23 mouse cellular contexts compared by ENCODE assay signal in the genomic region with DNA sequence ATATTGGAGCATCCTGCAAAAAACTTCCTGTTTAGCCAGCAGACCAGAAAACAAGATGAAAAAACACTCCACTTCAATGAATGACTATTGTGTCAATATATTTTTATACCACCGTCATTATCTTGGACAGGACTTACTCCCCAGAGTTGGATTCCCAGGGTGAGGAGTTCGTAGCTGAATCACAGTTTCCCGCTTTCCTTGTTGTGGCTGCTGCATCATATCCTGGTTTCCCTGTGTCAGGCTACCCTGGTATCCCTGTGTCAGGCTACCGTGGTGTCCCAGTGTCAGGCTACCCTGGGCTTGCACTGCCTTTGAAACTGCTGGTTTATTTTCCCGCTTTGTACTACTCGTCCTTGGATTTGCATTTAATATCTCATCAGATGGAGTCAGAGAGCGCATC.
DNase-seq lines count a peak whose midpoint lies in the region; ATAC-seq and TF ChIP-seq lines count a peak whose summit lies in the region.
"Had no signal": no experiment of that assay in that cellular context is flagged by ENCODE, and none has a peak within 500 bp of the region (broad histone marks: within the 10 kb centered on the region; RNA-seq: fewer than 3 reads in every experiment).

No protein-coding gene starts in this region.

- peak; percentile 87 for DNase-seq in heart, adult 11 months
- DNase-seq in heart, embryonic 10.5 days (ENCODE audit: low spot score) = no peak
- peak; percentile 29 for DNase-seq in kidney, adult 9 months
- DNase-seq in liver, postnatal 0 days = no peak
- DNase-seq: cerebellum, adult 11-12 months; cerebellum, adult 8-10 months; cerebellum, postnatal 10 days; cerebellum, postnatal 36 days; embryo, embryonic 11 days; gastrocnemius, postnatal 25 days; heart, adult 2 months had no signal

- ATAC-seq in kidney, embryonic 14.5 days (ENCODE audit: low FRiP score, low TSS enrichment) = no peak
- peak; percentile 50 for ATAC-seq in liver, postnatal 0 days
- no peak for ATAC-seq in liver, embryonic 12.5 days
- ATAC-seq: CD4-positive, CD25-positive, alpha-beta regulatory T cell, adult 4 months; forebrain, embryonic 15.5 days; hindbrain, postnatal 0 days; inflammation-experienced regulatory T-cells, adult 6 months had no signal

- no peak overlapping the region for H3K27ac ChIP-seq in heart, embryonic 10.5 days
- no peak overlapping the region for H3K27ac ChIP-seq in kidney, embryonic 14.5 days (ENCODE audit: low read depth, low read length)
- no peak overlapping the region for H3K27ac ChIP-seq in liver, postnatal 0 days (ENCODE audit: low read depth)
- no peak overlapping the region for H3K27ac ChIP-seq in liver, embryonic 12.5 days
- H3K27ac ChIP-seq: embryonic facial prominence, embryonic 10.5 days; embryonic facial prominence, embryonic 13.5 days; forebrain, embryonic 12.5 days; forebrain, embryonic 15.5 days; heart, adult 2 months; hindbrain, embryonic 14.5 days; hindbrain, postnatal 0 days had no signal

- H3K27me3 ChIP-seq in heart, embryonic 10.5 days (ENCODE audit: insufficient read depth, poor library complexity, severe bottlenecking) = no peaks in the 10 kb centered on the region
- H3K27me3 ChIP-seq in kidney, embryonic 14.5 days (ENCODE audit: control insufficient read depth, insufficient read depth, low read length) = no peaks in the 10 kb centered on the region
- H3K27me3 ChIP-seq in liver, postnatal 0 days (ENCODE audit: insufficient read depth, low read length) = no peaks in the 10 kb centered on the region
- no peaks in the 10 kb centered on the region for H3K27me3 ChIP-seq in liver, embryonic 12.5 days (replicated peaks)
- H3K27me3 ChIP-seq: embryonic facial prominence, embryonic 13.5 days; forebrain, embryonic 12.5 days; forebrain, embryonic 15.5 days had no signal

- no peaks in the 10 kb centered on the region for H3K9me3 ChIP-seq in heart, embryonic 10.5 days
- no peaks in the 10 kb centered on the region for H3K9me3 ChIP-seq in kidney, embryonic 14.5 days (ENCODE audit: control insufficient read depth, low read length)
- no peaks in the 10 kb centered on the region for H3K9me3 ChIP-seq in liver, postnatal 0 days (ENCODE audit: low read length)
- H3K9me3 ChIP-seq in liver, embryonic 12.5 days (replicated peaks) = no peaks in the 10 kb centered on the region
- H3K9me3 ChIP-seq: embryonic facial prominence, embryonic 10.5 days; embryonic facial prominence, embryonic 13.5 days; forebrain, embryonic 12.5 days; forebrain, embryonic 15.5 days had no signal

- WGBS in heart, embryonic 10.5 days = 78% methylated on average over 7 of the region's 7 CpGs
- 74% methylated on average over 7 of the region's 7 CpGs for WGBS in kidney, embryonic 14.5 days
- 63% methylated on average over 7 of the region's 7 CpGs for WGBS in liver, postnatal 0 days (ENCODE audit: insufficient replicate concordance)
- WGBS in liver, embryonic 12.5 days (ENCODE audit: insufficient replicate concordance) = 58% methylated on average over 7 of the region's 7 CpGs

- H3K4me2 ChIP-seq in kidney, embryonic 14.5 days (replicated peaks; ENCODE audit: low read depth, low read length) = no peak overlapping the region
- H3K4me2 ChIP-seq in liver, postnatal 0 days (ENCODE audit: low read depth, low read length) = no peak overlapping the region
- no peak overlapping the region for H3K4me2 ChIP-seq in liver, embryonic 12.5 days
- H3K4me2 ChIP-seq: embryonic facial prominence, embryonic 13.5 days; forebrain, embryonic 12.5 days; forebrain, embryonic 15.5 days; heart, embryonic 11.5 days; hindbrain, embryonic 14.5 days had no signal

- no peak overlapping the region for H3K4me3 ChIP-seq in heart, embryonic 10.5 days
- no peak overlapping the region for H3K4me3 ChIP-seq in kidney, embryonic 14.5 days (ENCODE audit: low read length)
- no peak overlapping the region for H3K4me3 ChIP-seq in liver, postnatal 0 days (ENCODE audit: low read depth, low read length)
- H3K4me3 ChIP-seq in liver, embryonic 12.5 days = no peak overlapping the region
- H3K4me3 ChIP-seq: embryonic facial prominence, embryonic 10.5 days; embryonic facial prominence, embryonic 13.5 days; erythroblast, embryonic 14.5 days; forebrain, embryonic 12.5 days; forebrain, embryonic 15.5 days; heart, adult 2 months had no signal

- TF ChIP-seq EP300 in liver, postnatal 0 days (IDR thresholded peaks at IDR 0.05; ENCODE audit: low read depth) = no peak

- no peak overlapping the region for H3K9ac ChIP-seq in kidney, embryonic 14.5 days (ENCODE audit: low read depth, low read length)
- no peak overlapping the region for H3K9ac ChIP-seq in liver, postnatal 0 days (replicated peaks)
- H3K9ac ChIP-seq in liver, embryonic 12.5 days = no peak overlapping the region
- H3K9ac ChIP-seq: embryonic facial prominence, embryonic 13.5 days; forebrain, embryonic 12.5 days; forebrain, embryonic 15.5 days; hindbrain, embryonic 14.5 days had no signal

- H3K4me1 ChIP-seq in heart, embryonic 10.5 days = 0 out of 2 replicates have a peak, but pooled peaks cover 5% of the 10 kb centered on the region
- no peaks in the 10 kb centered on the region for H3K4me1 ChIP-seq in kidney, embryonic 14.5 days (ENCODE audit: control insufficient read depth, insufficient read depth, low read length)
- no peaks in the 10 kb centered on the region for H3K4me1 ChIP-seq in liver, postnatal 0 days (ENCODE audit: insufficient read depth)
- 0 out of 2 replicates have a peak, but pooled peaks cover 2% of the 10 kb centered on the region for H3K4me1 ChIP-seq in liver, embryonic 12.5 days
- H3K4me1 ChIP-seq: embryonic facial prominence, embryonic 13.5 days; forebrain, embryonic 12.5 days; forebrain, embryonic 15.5 days had no signal

- TF ChIP-seq CTCF in liver, postnatal 0 days (IDR thresholded peaks at IDR 0.05; ENCODE audit: low read depth) = no peak

- no peaks in the 10 kb centered on the region for H3K36me3 ChIP-seq in heart, embryonic 10.5 days
- no peaks in the 10 kb centered on the region for H3K36me3 ChIP-seq in kidney, embryonic 14.5 days (ENCODE audit: control insufficient read depth, insufficient read depth, low read length)
- H3K36me3 ChIP-seq in liver, postnatal 0 days (replicated peaks; ENCODE audit: insufficient read depth, low read length) = no peaks in the 10 kb centered on the region
- H3K36me3 ChIP-seq in liver, embryonic 12.5 days = no peaks in the 10 kb centered on the region
- H3K36me3 ChIP-seq: embryonic facial prominence, embryonic 10.5 days; embryonic facial prominence, embryonic 13.5 days; forebrain, embryonic 12.5 days; forebrain, embryonic 15.5 days had no signal

Comparison
In these comparisons a context has a peak if more than half of its experiments do, and no peak if none do; other contexts are left out.
1. DNase-seq: peak in heart, adult 11 months (single experiment) and kidney, adult 9 months (single experiment); none in heart, embryonic 10.5 days (single experiment) and liver, postnatal 0 days (single experiment).